7 mouse cellular contexts compared by ENCODE assay signal in the genomic region with DNA sequence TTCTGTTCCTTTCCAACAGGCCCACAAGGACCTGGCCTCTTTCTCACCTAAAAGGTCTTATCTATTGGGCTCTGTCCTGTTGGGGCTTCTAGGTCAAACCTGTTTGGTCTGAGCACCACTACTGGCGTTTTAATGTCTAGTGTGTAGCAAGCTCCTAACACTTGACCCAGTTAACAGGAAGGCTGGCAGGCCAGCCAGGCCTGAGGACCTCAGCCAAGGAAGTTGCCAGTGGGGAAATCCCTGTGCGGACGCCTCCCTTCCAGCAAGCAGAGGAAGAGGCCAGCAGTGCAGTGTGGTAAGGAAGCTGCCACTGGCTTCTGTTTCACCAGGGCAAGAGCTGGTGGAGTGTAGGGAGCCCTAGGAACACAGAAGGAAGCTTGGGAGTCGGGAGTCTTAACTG.
A peak's percentile ranks its signal among the peaks of the same experiment; 100 is the strongest.
DNase-seq lines count a peak whose midpoint lies in the region; ATAC-seq lines count a peak whose summit lies in the region.

No protein-coding gene starts in this region.

- DNase-seq in 416B (ENCODE audit: low read depth) (peak; percentile 11), NIH3T3 (ENCODE audit: low read depth) (peak; percentile 44)
- DNase-seq in kidney, adult 9 months = peak; percentile 52
- DNase-seq in ovary, adult 18-20 months (ENCODE audit: low spot score) = peak; percentile 36
- no peak for DNase-seq in left cerebral cortex, adult 8-10 months (ENCODE audit: low spot score in 2 of 2)
- no peak for DNase-seq in right cerebral cortex, postnatal 14 days

- ATAC-seq in common myeloid progenitor, adult 5-6 weeks (replicated peaks; ENCODE audit: low read depth, poor library complexity, severe bottlenecking) = peak; percentile 40; the same call in 1 of the 2 replicates

Comparison
In these comparisons a context has a peak if more than half of its experiments do, and no peak if none do; other contexts are left out.
1. DNase-seq: peak in 416B (single experiment), NIH3T3 (single experiment), kidney, adult 9 months (single experiment) and ovary, adult 18-20 months (single experiment); none in left cerebral cortex, adult 8-10 months (0 of 2) and right cerebral cortex, postnatal 14 days (single experiment).